Mouse (Mus musculus) CH12.LX (cell line): ENCODE data around the gene Thumpd3. TPM values are rescaled to one million over a fixed set of nuclear protein-coding genes. Genes with fewer than 3 reads are reported as not detected.

Experiments used
- DNase-seq: peaks from one replicate; pipeline ENCODE4 v3.0.0-alpha.2; 2013; ENCODE audit errors: extremely low read depth
- H3K27ac ChIP-seq: 2 replicates; pipeline ENCODE4 v1.5.1; 2012; ENCODE audit warnings: low read depth, mild to moderate bottlenecking, control low read depth, moderate library complexity; ENCODE audit not compliant: insufficient read depth
- H3K27me3 ChIP-seq: replicated peaks from 2 replicates; pipeline ENCODE3; 2012; ENCODE audit warnings: inconsistent platforms
- H3K36me3 ChIP-seq, 2 experiments: replicated peaks in 1 of 2; 2 replicates each; pipeline versions ENCODE3 to v1.6.1; 2012; ENCODE audit warnings: inconsistent platforms in 1 of 2, low read length in 1 of 2, mild to moderate bottlenecking in 1 of 2, mixed read lengths in 1 of 2, moderate library complexity in 1 of 2; ENCODE audit not compliant: control insufficient read depth in 1 of 2, insufficient read depth in 1 of 2
- H3K4me1 ChIP-seq, 2 experiments: 2 replicates each; pipeline ENCODE4 v1.6.1; 2012; ENCODE audit warnings: inconsistent platforms in 1 of 2, moderate library complexity in 1 of 2; ENCODE audit not compliant: insufficient read depth in 2 of 2, control insufficient read depth in 1 of 2
- H3K4me2 ChIP-seq: 2 replicates; pipeline ENCODE4 v1.6.1; 2012; ENCODE audit warnings: low read depth, mild to moderate bottlenecking, control low read depth; ENCODE audit not compliant: poor library complexity, insufficient read depth, severe bottlenecking
- H3K4me3 ChIP-seq, 3 experiments: fragments of 150-350 bp in 1 of 3; sonication (generic) in 1 of 3; replicated peaks in 1 of 3; 2 replicates each; pipeline versions ENCODE3 to v1.5.1; 2011 to 2012; ENCODE audit warnings: low read depth in 2 of 3, low read length in 2 of 3, mild to moderate bottlenecking in 2 of 3, moderate library complexity in 2 of 3, control low read depth in 1 of 3, improper control_type of control experiment in 1 of 3, inconsistent platforms in 1 of 3, mixed read lengths in 1 of 3; ENCODE audit not compliant: poor library complexity in 1 of 3
- H3K79me2 ChIP-seq: replicated peaks from 2 replicates; pipeline ENCODE4 v1.6.1; 2012; ENCODE audit warnings: mild to moderate bottlenecking, moderate library complexity; ENCODE audit not compliant: control insufficient read depth, poor library complexity, insufficient read depth, severe bottlenecking; ENCODE audit errors: extremely low read depth
- H3K9ac ChIP-seq: 2 replicates; pipeline ENCODE4 v1.6.1; 2012; ENCODE audit warnings: low read depth, mild to moderate bottlenecking, control low read depth, moderate library complexity; ENCODE audit not compliant: insufficient read depth
- H3K9me3 ChIP-seq: replicated peaks from 2 replicates; pipeline ENCODE3; 2012; ENCODE audit warnings: low read length, inconsistent platforms, mixed read lengths
- BHLHE40 ChIP-seq: IDR thresholded peaks from 2 replicates; pipeline ENCODE4 v1.6.1; 2011; ENCODE audit warnings: mild to moderate bottlenecking, low read depth, low read length, improper control_type of control experiment
- CHD2 ChIP-seq: IDR thresholded peaks from 2 replicates; pipeline ENCODE4 v1.6.1; 2011; ENCODE audit warnings: low read length, improper control_type of control experiment
- CTCF ChIP-seq, 2 experiments: IDR thresholded peaks in 1 of 2; conservative IDR thresholded peaks in 1 of 2; 2 replicates each; pipeline ENCODE4 v1.5.1; 2011 to 2012; ENCODE audit warnings: low read depth in 2 of 2, low read length in 2 of 2, improper control_type of control experiment in 1 of 2, inconsistent platforms in 1 of 2, mild to moderate bottlenecking in 1 of 2, moderate library complexity in 1 of 2
- ETS1 ChIP-seq: conservative IDR thresholded peaks from 2 replicates; pipeline ENCODE4 v1.6.1; 2012; ENCODE audit warnings: low read depth, mild to moderate bottlenecking, inconsistent platforms, low read length, improper control_type of control experiment, moderate library complexity
- GABPA ChIP-seq: IDR thresholded peaks from 2 replicates; pipeline ENCODE4 v1.6.1; 2012; ENCODE audit warnings: low read depth, low read length, improper control_type of control experiment, inconsistent platforms; ENCODE audit not compliant: insufficient replicate concordance
- HCFC1 ChIP-seq: IDR thresholded peaks from 2 replicates; pipeline ENCODE4 v1.6.1; 2012; ENCODE audit warnings: low read depth, mild to moderate bottlenecking, inconsistent platforms, low read length, improper control_type of control experiment
- IRF4 ChIP-seq: IDR thresholded peaks from 2 replicates; pipeline ENCODE4 v1.6.1; 2014; ENCODE audit warnings: low read depth, mild to moderate bottlenecking, inconsistent platforms, low read length, improper control_type of control experiment
- JUN ChIP-seq: IDR thresholded peaks from 2 replicates; pipeline ENCODE4 v1.6.1; 2011; ENCODE audit warnings: low read depth, mild to moderate bottlenecking, low read length, improper control_type of control experiment, moderate library complexity; ENCODE audit not compliant: insufficient read depth
- MAZ ChIP-seq: IDR thresholded peaks from 2 replicates; pipeline ENCODE4 v1.6.1; 2012; ENCODE audit warnings: low read depth, mild to moderate bottlenecking, inconsistent platforms, low read length, improper control_type of control experiment, moderate library complexity
- MEF2A ChIP-seq: IDR thresholded peaks from 2 replicates; pipeline ENCODE4 v1.6.1; 2014; ENCODE audit warnings: low read depth, mild to moderate bottlenecking, inconsistent platforms, low read length, improper control_type of control experiment, borderline replicate concordance
- MXI1 ChIP-seq: IDR thresholded peaks from 2 replicates; pipeline ENCODE4 v1.6.1; 2011; ENCODE audit warnings: mild to moderate bottlenecking, low read depth, low read length, improper control_type of control experiment
- MYC ChIP-seq: IDR thresholded peaks from 2 replicates; pipeline ENCODE4 v1.6.1; 2011; ENCODE audit warnings: low read depth, mild to moderate bottlenecking, improper control_type of control experiment, low read length
- PAX5 ChIP-seq: IDR thresholded peaks from 2 replicates; pipeline ENCODE4 v1.6.1; 2012; ENCODE audit warnings: low read length, inconsistent platforms, mixed read lengths
- POLR2AphosphoS2 ChIP-seq: IDR thresholded peaks from 2 replicates; pipeline ENCODE4 v1.6.1; 2011; ENCODE audit warnings: low read depth, low read length, improper control_type of control experiment
- RAD21 ChIP-seq: IDR thresholded peaks from 2 replicates; pipeline ENCODE4 v1.6.1; 2011; ENCODE audit warnings: low read depth, mild to moderate bottlenecking, low read length, improper control_type of control experiment, moderate library complexity
- RCOR1 ChIP-seq: conservative IDR thresholded peaks from 2 replicates; pipeline ENCODE4 v1.6.1; 2012; ENCODE audit warnings: low read depth, mild to moderate bottlenecking, inconsistent platforms, low read length, improper control_type of control experiment
- SIN3A ChIP-seq: IDR thresholded peaks from 2 replicates; pipeline ENCODE4 v1.6.1; 2012; ENCODE audit warnings: low read length, improper control_type of control experiment, inconsistent platforms
- SMC3 ChIP-seq: IDR thresholded peaks from 2 replicates; pipeline ENCODE4 v1.6.1; 2011; ENCODE audit warnings: low read depth, low read length, improper control_type of control experiment
- TBP ChIP-seq: conservative IDR thresholded peaks from 2 replicates; pipeline ENCODE4 v1.6.1; 2011; ENCODE audit warnings: low read depth, low read length, improper control_type of control experiment
- UBTF ChIP-seq: IDR thresholded peaks from 2 replicates; pipeline ENCODE4 v1.6.1; 2012; ENCODE audit warnings: low read depth, mild to moderate bottlenecking, inconsistent platforms, low read length, improper control_type of control experiment, moderate library complexity
- ZC3H11A ChIP-seq: IDR thresholded peaks from 2 replicates; pipeline ENCODE4 v1.6.1; 2012; ENCODE audit warnings: low read depth, mild to moderate bottlenecking, inconsistent platforms, low read length, improper control_type of control experiment
- ZKSCAN1 ChIP-seq: IDR thresholded peaks from 2 replicates; pipeline ENCODE4 v1.6.1; 2012; ENCODE audit warnings: low read depth, inconsistent platforms, low read length, improper control_type of control experiment, borderline replicate concordance
- ZMIZ1 ChIP-seq: IDR thresholded peaks from 2 replicates; pipeline ENCODE4 v1.6.1; 2012; ENCODE audit warnings: low read depth, mild to moderate bottlenecking, inconsistent platforms, low read length, improper control_type of control experiment
- dilution Hi-C: fragments of 300-500 bp; cut with MboI; formaldehyde crosslinking; loops from 2 replicates; pipeline ENCODE4 v1.14.3; 2020; ENCODE audit warnings: low sequenced_read_pairs; ENCODE audit not compliant: extremely low pct_unique_long_range_greater_than_20kb, extremely low pct_ligation_motif_present
- in situ Hi-C: fragments of 300-500 bp; cut with MboI; formaldehyde crosslinking; loops from 3 replicates; pipeline ENCODE4 v1.14.3; 2019; ENCODE audit warnings: low sequenced_read_pairs, low pct_ligation_motif_present, low pct_unique_long_range_greater_than_20kb, mixed read lengths
- polyA plus RNA-seq: library from polyadenylated mRNA; unstranded; fragments of >175 nt; gene quantifications from 2 replicates; pipeline ENCODE4 v1.2.1, GENCODE M21; 2012; ENCODE audit warnings: low read depth; ENCODE audit not compliant: insufficient read length
- total RNA-seq, 2 experiments: library from RNA; depleted of rRNA; stranded (reverse); fragments of 300-350 nt in 1 of 2; fragments of >200 nt in 1 of 2; gene quantifications; 2 replicates each; pipeline ENCODE4 v1.2.3; 2012 to 2014

Gene Thumpd3
- total and polyA plus RNA-seq, 3 experiments, result 37.1 to 78.1 (median 69.3) TPM

GRCm38 (mm10) chr6:113046041-113046975 is at the start of gene Thumpd3 (continued):
- TF ChIP-seq JUN, result 0 out of 2 replicates have a peak, but pooled peaks have one; percentile 1
- TF ChIP-seq, all 38 proteins: peak for 28

GRCm38 (mm10) chr6:112999199-112999598 is 46.8 kb upstream of the Thumpd3 start:
- Histone ChIP-seq H3K27me3 (peaks cover 1% of the 10 kb centered on the region), H3K9ac (no peak overlapping the region), H3K79me2 (no peaks in the 10 kb centered on the region), H3K4me2 (no peak overlapping the region), H3K4me3 (no peak overlapping the region), H3K4me1 (peaks cover 0 to 7% of the 10 kb centered on the region in 2 experiments; a peak in 1 of 4 replicates), H3K36me3 (no peaks in the 10 kb centered on the region), H3K27ac (no peak overlapping the region), H3K9me3 (no peaks in the 10 kb centered on the region)
- in situ Hi-C loops (no loop called here), dilution Hi-C loops (no loop called here)
- DNase-seq, result no peak
- TF ChIP-seq JUN, result no peak
- TF ChIP-seq TBP, result no peak
- TF ChIP-seq POLR2AphosphoS2, result no peak
- TF ChIP-seq CHD2, result no peak
- no peak for TF ChIP-seq MXI1
- TF ChIP-seq UBTF, result no peak
- TF ChIP-seq ZKSCAN1, result no peak
- no peak for TF ChIP-seq RCOR1
- no peak for TF ChIP-seq PAX5
- TF ChIP-seq GABPA, result no peak
- TF ChIP-seq RAD21, result no peak
- TF ChIP-seq ZMIZ1, result no peak
- TF ChIP-seq BHLHE40, result no peak
- no peak for TF ChIP-seq MEF2A

GRCm38 (mm10) chr6:113000666-113001287 is 45.2 kb upstream of the Thumpd3 start:
- TF ChIP-seq HCFC1 (peak; percentile 29), ZC3H11A (peak; percentile 95), SMC3 (peak; percentile 99), ETS1 (no peak), IRF4 (peak; percentile 76), SIN3A (no peak), JUN (no peak), CTCF (conservative IDR thresholded peaks at IDR 0.05 in 1 of 2, IDR thresholded peaks at IDR 0.05 in 1 of 2; ENCODE audit: low read depth in 2 of 2, low read length in 2 of 2) (peak; percentile 76 to 98), ZKSCAN1 (no peak), MYC (0 out of 2 replicates have a peak, but pooled peaks have one; percentile 55), RCOR1 (no peak), RAD21 (peak; percentile 99), MAZ (peak; percentile 96), MXI1 (no peak)
- TF ChIP-seq, all 38 proteins: peak for 8
- dilution Hi-C loops (no loop called here), in situ Hi-C loops (loop anchor here (5.0 kb wide), 1 partner anchor 298 kb away; no protein-coding TSS in a partner anchor)

More at GRCm38 (mm10) chr6:113000666-113001287, 45.2 kb upstream of the Thumpd3 start:
- Histone ChIP-seq H3K9ac (peak overlapping the region; percentile 8; the same call in 1 of the 2 replicates), H3K27ac (no peak overlapping the region), H3K4me2 (peak overlapping the region; percentile 68; the same call in 1 of the 2 replicates), H3K9me3 (no peaks in the 10 kb centered on the region), H3K4me1 (peaks cover 0 to 7% of the 10 kb centered on the region in 2 experiments; a peak in 1 of 4 replicates), H3K4me3 (no peak overlapping the region), H3K36me3 (no peaks in the 10 kb centered on the region), H3K27me3 (peaks cover 1% of the 10 kb centered on the region), H3K79me2 (no peaks in the 10 kb centered on the region)
- DNase-seq, result peak; percentile 87
